Mouse (Mus musculus): ENCODE data around the gene Dlg2. TPM values are rescaled to one million over a fixed set of nuclear protein-coding genes. Genes with fewer than 3 reads are reported as not detected.

Gene Dlg2
- total RNA-seq, 1 experiment from 2014 or later, result 71.9 TPM

- DNase-seq, result no peak
Observed at GRCm38 (mm10) chr7:92401001-92401688, 1924.7 kb downstream of the Dlg2 start.

GRCm38 (mm10) chr7:92408479-92408878 is 1932.0 kb downstream of the Dlg2 start:
- DNase-seq, result no peak

- DNase-seq, result no peak
Observed at GRCm38 (mm10) chr7:92420474-92420873, 1944.0 kb downstream of the Dlg2 start.

DNA sequence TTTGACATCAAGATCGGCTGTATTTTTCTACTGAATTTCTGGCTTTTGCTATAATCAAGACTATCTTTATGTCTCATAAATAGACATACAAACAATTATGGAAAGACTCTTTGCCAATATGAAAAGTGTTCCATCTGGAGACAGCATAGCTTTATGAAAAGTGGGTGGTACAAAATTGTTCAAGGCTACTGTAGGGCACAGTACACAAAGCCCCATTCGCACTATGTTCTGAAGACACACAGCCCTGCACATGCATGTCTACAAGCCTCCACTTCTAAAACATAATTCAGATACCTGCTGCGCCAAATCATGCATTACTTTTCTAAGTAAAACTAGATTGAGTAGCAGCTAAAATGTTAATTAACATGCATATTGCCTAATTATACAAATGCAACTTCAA is 1946.5 kb downstream of the Dlg2 start:
- no peak for DNase-seq

- DNase-seq, result no peak
Observed at GRCm38 (mm10) chr7:92424703-92425102, 1948.2 kb downstream of the Dlg2 start.

DNA sequence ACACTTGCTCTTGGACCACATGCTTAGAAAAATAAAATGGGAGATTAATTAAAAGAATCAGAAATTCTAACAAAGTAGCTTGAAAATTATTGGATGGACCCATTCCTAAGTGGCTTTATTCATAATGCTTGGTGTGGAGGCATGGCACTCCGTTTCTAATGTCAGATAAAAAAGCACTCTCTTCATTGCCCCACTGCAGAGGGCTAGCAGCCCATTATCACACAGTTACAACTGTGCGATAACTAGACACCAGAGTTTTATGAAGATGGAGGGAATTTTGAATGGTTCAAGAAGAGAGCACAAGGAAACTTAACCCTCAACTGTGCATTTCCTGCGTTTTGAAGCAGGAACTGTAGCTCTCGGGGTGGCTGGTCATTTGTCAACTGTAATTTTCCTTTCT is 1950.8 kb downstream of the Dlg2 start:
- no peak for DNase-seq

GRCm38 (mm10) chr7:92428629-92429028 is 1952.2 kb downstream of the Dlg2 start:
- no peak for DNase-seq

DNA sequence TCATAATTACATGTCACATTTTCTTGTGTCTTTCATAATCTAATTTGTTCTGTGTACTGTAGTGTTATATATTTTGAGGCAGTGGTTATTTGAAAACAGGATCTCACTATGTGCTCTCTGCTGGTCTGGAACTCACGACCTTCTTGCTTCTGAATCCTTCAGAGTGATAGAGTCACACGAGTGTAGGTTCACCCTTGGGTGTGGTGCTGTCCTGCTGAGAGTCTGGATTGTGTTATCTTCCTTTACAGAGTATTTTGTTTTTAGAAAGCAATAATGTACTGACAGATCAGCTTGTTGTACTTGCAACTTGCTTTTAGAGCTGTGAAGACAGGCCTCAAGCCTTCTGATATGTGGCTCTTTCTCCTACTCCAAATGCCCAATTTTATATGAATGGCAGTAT is 1953.8 kb downstream of the Dlg2 start:
- no peak for DNase-seq

- DNase-seq, result no peak
Observed at GRCm38 (mm10) chr7:92437168-92437567, 1960.7 kb downstream of the Dlg2 start.

GRCm38 (mm10) chr7:92439503-92440487 is 1963.3 kb downstream of the Dlg2 start:
- DNase-seq, result peak; percentile 44

DNA sequence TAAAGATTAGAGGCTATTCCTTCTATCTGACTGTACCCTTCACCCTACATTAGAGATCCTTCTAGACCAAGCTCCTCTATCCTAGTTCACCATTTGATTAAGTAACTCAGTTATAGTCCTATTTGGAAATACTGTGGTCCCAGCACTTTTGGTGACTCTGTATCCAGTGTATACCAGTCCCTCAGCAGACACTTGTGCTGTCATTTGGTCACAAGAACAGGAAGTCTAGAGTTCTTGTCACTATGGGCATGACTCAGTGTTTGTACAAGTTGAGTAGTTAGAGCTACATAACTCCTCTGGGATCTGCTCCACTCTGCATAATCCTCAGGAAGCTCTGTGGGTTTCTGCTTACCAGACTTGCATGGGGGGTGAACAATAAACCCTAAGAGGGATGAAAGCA is 1965.1 kb downstream of the Dlg2 start:
- DNase-seq, result no peak

DNA sequence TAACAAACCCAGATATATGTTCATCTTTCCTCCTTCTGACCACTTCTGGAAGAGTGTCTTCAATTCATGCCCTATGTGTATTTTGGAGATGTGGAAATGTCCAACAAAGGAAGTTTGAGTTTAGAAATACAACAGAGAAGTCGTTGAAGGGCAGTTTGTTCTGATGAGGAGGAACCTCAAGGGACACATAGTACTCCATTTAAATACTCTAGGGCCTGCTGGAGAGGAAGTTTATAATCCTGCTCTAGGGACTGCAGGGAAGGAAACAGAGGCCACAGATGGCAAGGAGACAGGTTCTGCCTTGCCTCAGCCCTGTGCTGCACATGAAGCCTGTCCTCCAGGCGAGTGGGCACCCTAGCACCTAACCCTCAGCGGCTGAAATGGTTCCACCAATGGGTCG is 1965.6 kb downstream of the Dlg2 start:
- no peak for DNase-seq

DNA sequence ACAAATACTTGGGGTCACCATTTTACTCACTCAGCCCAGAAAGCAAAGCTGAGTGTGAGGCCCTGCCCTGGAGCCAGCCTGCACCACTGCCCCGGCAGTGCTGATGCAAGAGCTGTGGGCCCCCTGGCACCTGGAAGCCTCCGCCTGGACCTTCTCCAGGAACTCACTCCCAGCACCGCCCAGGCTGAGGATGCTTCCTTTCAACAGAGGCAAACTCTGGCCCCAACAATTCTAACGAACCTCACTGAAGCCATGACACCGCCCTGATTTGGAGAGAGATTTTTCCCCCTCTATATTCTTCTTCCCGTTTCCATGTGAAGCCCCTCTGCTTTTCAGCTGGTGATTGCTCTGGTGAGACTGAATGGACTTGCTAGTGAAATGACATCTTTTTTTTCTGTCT is 1971.5 kb downstream of the Dlg2 start:
- peak; percentile 23 for DNase-seq

DNA sequence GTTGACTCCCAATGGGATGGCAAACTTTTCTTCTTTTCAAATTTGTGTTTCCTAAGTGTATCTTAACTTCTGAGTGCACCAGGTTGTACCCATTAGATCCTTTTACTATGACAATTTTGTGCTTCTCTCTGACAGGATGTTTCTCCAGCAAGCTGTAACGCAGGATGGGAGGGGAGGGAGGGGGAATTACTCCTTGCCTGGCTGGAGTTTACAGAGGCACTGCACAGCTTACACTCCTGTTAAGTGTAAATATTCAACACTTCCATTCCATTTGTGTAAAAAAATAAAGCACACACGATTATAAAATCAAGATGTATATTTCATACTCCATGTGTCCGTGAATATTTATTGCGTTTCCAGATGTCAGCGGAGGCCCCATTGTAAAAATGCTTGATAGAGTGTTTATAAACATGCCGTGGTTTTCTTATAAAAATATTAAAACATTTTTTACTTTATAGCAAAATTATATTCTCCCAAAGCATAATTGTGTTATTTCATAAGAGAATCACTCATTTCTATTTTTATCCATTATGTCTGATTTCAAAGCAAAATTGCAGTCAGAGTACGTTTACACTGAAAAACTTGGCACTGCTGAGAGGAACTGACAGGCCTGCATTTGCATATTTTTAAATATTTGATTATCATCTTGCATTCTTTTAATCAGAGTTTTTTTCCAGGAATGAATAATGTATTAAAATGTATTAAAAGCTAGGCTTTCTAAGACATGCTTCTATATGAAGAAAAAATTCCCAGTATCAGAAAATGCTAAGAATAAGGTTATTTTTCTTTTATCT is 1972.5 kb downstream of the Dlg2 start:
- DNase-seq, result no peak

GRCm38 (mm10) chr7:92454176-92454575 is 1977.7 kb downstream of the Dlg2 start:
- no peak for DNase-seq

GRCm38 (mm10) chr7:92455927-92456326 is 1979.5 kb downstream of the Dlg2 start:
- DNase-seq, result no peak

- DNase-seq, result peak; percentile 26
Observed at GRCm38 (mm10) chr7:92457791-92458190, 1981.3 kb downstream of the Dlg2 start.

- DNase-seq, result no peak
Observed at GRCm38 (mm10) chr7:92458308-92458707, 1981.8 kb downstream of the Dlg2 start.

GRCm38 (mm10) chr7:92460578-92460977 is 1984.1 kb downstream of the Dlg2 start:
- DNase-seq, result peak; percentile 10

DNA sequence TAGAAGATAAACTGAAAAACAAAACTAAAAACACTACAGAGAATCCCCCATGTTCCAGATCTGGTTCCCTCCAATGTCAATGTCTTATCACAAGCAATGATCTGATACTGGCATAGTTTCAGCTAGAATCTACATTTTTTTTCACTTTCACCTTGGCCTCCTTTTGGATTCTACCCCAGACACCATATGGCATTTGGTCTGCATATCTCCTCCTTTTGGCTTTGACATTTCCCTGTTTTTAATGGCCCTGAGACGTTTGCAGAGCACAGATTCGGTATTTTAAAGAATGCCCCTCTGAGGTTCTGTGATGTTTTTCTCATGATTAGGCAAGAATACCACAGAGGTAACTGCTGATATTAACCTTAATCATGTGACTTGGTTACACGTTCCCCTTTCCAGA is 1984.8 kb downstream of the Dlg2 start:
- no peak for DNase-seq

DNA sequence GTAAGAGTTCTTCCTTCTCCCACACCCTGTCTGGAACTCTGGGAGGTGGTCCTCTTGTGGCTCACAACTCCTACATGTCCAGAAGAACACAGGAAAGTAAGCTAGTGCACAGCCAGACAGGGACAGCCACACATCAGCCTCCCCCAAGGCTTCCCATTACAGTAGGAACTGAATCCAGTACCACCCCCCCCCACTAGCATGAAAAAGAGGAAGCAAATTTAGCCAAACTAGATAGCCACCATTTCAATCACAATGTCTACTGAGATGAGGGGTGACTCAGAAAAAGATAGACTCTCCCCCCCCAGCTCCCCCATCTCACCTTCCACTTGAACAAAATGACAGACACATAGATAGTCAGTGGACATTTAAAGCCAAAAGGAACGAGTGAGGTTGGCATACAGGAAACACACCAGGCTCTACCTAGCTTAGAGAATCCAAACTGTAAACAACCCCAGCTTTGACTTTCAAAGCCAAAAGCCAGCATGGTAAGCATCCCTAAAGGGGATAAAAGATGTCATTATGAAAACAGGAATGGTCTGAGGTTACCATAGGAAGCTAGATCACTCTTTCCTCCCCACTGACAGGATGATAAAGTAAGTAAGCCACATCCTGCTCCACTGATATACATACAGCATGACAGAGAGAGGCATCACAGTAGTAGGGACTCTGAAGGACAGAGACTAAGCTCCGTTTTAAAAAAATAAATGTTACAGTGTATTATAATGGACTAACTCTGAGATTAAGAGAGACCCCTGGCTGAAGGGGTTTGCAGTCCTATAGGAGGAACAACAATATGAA is 1986.8 kb downstream of the Dlg2 start:
- no peak for DNase-seq

- no peak for DNase-seq
Observed at GRCm38 (mm10) chr7:92464290-92464689, 1987.8 kb downstream of the Dlg2 start.

Measured in adrenal gland, postnatal 14 days (tissue).